ENCODE assay signal across 9 mouse cellular contexts in the genomic region with DNA sequence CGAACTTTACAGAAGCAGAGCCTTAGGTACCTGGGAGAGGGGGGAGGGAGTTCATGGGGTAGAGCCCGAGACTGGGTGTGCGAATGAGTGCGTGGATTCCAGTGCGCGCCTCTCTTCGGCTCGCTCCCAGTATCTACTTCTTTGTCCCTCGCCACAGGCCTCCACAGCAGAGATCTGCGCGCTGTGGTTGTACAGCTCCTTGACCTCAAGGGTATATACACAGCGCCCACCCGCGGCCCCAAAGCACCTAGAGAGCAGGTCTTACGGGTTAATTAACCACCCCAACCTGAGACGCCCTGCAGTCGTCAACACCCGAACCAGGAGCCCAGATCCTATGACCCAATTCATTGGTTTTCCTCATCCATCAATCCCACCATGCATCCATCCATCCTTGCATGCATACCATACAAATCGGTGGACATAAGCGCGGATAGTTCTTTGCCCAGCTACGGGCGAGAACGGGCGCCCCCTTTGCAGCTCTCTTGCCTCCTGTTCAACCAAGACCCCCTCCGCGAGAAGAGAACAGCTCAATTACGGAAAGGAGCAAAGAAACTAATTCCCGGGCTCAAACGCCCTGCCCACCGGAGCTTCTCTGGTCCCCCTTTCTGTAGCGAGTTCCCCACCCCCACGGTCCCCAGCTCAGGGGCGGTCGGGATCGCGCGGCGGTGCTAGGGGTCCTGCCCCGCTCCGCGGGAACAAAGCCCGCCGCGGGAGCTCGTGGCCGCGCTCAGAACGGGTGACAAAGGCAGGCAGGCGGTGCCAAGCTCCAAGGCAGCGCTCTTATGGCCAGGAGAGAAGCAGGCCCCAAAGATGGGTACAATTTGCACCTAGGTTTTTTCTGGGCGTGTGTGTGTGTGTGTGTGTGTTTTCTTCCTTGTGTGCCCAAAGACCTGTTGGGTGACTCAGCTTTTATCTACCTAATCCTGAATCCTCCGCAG. TPM values are rescaled to one million over a fixed set of nuclear protein-coding genes. Genes with fewer than 3 reads are reported as not detected.
DNase-seq lines count a peak whose midpoint lies in the region; ATAC-seq lines count a peak whose summit lies in the region.
"Had no signal": no experiment of that assay in that cellular context is flagged by ENCODE, and none has a peak within 500 bp of the region (broad histone marks: within the 10 kb centered on the region; RNA-seq: fewer than 3 reads in every experiment).

No protein-coding gene starts in this region.

- H3K27me3 ChIP-seq in heart, embryonic 11.5 days (ENCODE audit: control insufficient read depth, insufficient read depth, low read length) = peaks cover 85% of the 10 kb centered on the region
- no peaks in the 10 kb centered on the region for H3K27me3 ChIP-seq in forebrain, embryonic 15.5 days
- peaks cover 8% of the 10 kb centered on the region; the same call in 1 of the 2 replicates for H3K27me3 ChIP-seq in neural tube, embryonic 13.5 days
- H3K27me3 ChIP-seq: CH12.LX had no signal

- H3K4me2 ChIP-seq in heart, embryonic 11.5 days = peak overlapping the region; percentile 73
- peak overlapping the region; percentile 98 for H3K4me2 ChIP-seq in forebrain, embryonic 15.5 days (replicated peaks)
- peak overlapping the region; percentile 86 for H3K4me2 ChIP-seq in neural tube, embryonic 13.5 days

- ATAC-seq in heart, embryonic 11.5 days (replicated peaks; ENCODE audit: insufficient number of reproducible peaks, low FRiP score, low TSS enrichment) = no peak
- peak; percentile 60 for ATAC-seq in forebrain, embryonic 15.5 days (replicated peaks)
- ATAC-seq in neural tube, embryonic 13.5 days (ENCODE audit: low read depth) = peak; percentile 68
- ATAC-seq in megakaryocyte, adult 5-6 weeks (ENCODE audit: poor library complexity, severe bottlenecking) = no peak

- H3K36me3 ChIP-seq in heart, embryonic 11.5 days (ENCODE audit: control insufficient read depth, insufficient read depth, low read length) = no peaks in the 10 kb centered on the region
- H3K36me3 ChIP-seq in forebrain, embryonic 15.5 days = no peaks in the 10 kb centered on the region
- H3K36me3 ChIP-seq in neural tube, embryonic 13.5 days = no peaks in the 10 kb centered on the region

- intact Hi-C loops in heart, postnatal 25 days (cut with DNase I) = no loop called here
- intact Hi-C loops in gastrocnemius, postnatal 14 days (cut with DNase I; ENCODE audit: low total_unique reads) = loop anchor here (10.0 kb wide), 1 partner anchor 268 kb away; a partner anchor contains a TSS

- H3K4me3 ChIP-seq in heart, embryonic 11.5 days (ENCODE audit: low read depth, low read length) = peak overlapping the region; percentile 44
- peak overlapping the region; percentile 94 for H3K4me3 ChIP-seq in forebrain, embryonic 15.5 days
- peak overlapping the region; percentile 55 for H3K4me3 ChIP-seq in neural tube, embryonic 13.5 days

- peaks cover 8% of the 10 kb centered on the region; the same call in 1 of the 2 replicates for H3K4me1 ChIP-seq in heart, embryonic 11.5 days (ENCODE audit: control insufficient read depth, insufficient read depth, low read length)
- peaks cover 69% of the 10 kb centered on the region for H3K4me1 ChIP-seq in forebrain, embryonic 15.5 days
- H3K4me1 ChIP-seq in neural tube, embryonic 13.5 days (replicated peaks) = peaks cover 80% of the 10 kb centered on the region

- H3K27ac ChIP-seq in heart, embryonic 11.5 days (ENCODE audit: low read depth, low read length) = no peak overlapping the region
- peak overlapping the region; percentile 100 for H3K27ac ChIP-seq in forebrain, embryonic 15.5 days (replicated peaks)
- peak overlapping the region; percentile 98 for H3K27ac ChIP-seq in neural tube, embryonic 13.5 days (replicated peaks)

- no peak for DNase-seq in heart, postnatal 25 days (ENCODE audit: low spot score)
- DNase-seq in ZHBTc4 (ENCODE audit: low read depth, low spot score) = peak; percentile 58
- peak; percentile 55 to 77 for DNase-seq in kidney, postnatal 4 days
- DNase-seq in gastrocnemius, postnatal 14 days = no peak

- no peak overlapping the region for H3K9ac ChIP-seq in heart, embryonic 11.5 days (ENCODE audit: low read depth, low read length)
- peak overlapping the region; percentile 90 for H3K9ac ChIP-seq in forebrain, embryonic 15.5 days (replicated peaks)
- peak overlapping the region; percentile 88 for H3K9ac ChIP-seq in neural tube, embryonic 13.5 days

- under 1% methylated on average over 52 of the region's 53 CpGs for WGBS in heart, embryonic 11.5 days (ENCODE audit: insufficient replicate concordance)
- WGBS in forebrain, embryonic 15.5 days = under 1% methylated on average over 53 of the region's 53 CpGs
- under 1% methylated on average over 53 of the region's 53 CpGs for WGBS in neural tube, embryonic 13.5 days

- H3K9me3 ChIP-seq in heart, embryonic 11.5 days (replicated peaks; ENCODE audit: control insufficient read depth, low read length) = no peaks in the 10 kb centered on the region
- H3K9me3 ChIP-seq in forebrain, embryonic 15.5 days = no peaks in the 10 kb centered on the region
- no peaks in the 10 kb centered on the region for H3K9me3 ChIP-seq in neural tube, embryonic 13.5 days

RNA-seq across cellular contexts. Expression of a gene that starts 9.1 kb away (rescaled TPM):
- polyA plus RNA-seq in heart, embryonic 11.5 days (2014; fragmentation: Nextera tagmentation; extraction: Ambion mirVana) = 0.10 and 0.19 TPM in 2 replicates
- total RNA-seq in heart, postnatal 25 days (2021) = under 1 TPM in 1 of 2 experiments, not detected in 1; 0.03 TPM
- polyA plus RNA-seq in forebrain, embryonic 15.5 days (2015; fragmentation: Nextera tagmentation; extraction: Ambion mirVana) = 49.1 and 52.0 TPM in 2 replicates
- 10.5 and 12.2 TPM in 2 replicates for polyA plus RNA-seq in neural tube, embryonic 13.5 days (2015; fragmentation: Nextera tagmentation; extraction: Ambion mirVana)
- total RNA-seq in gastrocnemius, postnatal 14 days (2021) = not detected
- not detected in 2 replicates for total RNA-seq in megakaryocyte, adult 5-6 weeks (2015)
- not detected in 2 replicates for total RNA-seq in megakaryocyte, adult 5-6 weeks (2017)
- total RNA-seq: CH12.LX had no signal

Comparison
In these comparisons a context has a peak if more than half of its experiments do, and no peak if none do; other contexts are left out.
1. ATAC-seq: peak in forebrain, embryonic 15.5 days (single experiment) and neural tube, embryonic 13.5 days (single experiment); none in heart, embryonic 11.5 days (single experiment) and megakaryocyte, adult 5-6 weeks (single experiment).
2. H3K4me3 ChIP-seq: peak in every context shown above with its lines; median percentile 94 in forebrain, embryonic 15.5 days; 55 in neural tube, embryonic 13.5 days; 44 in heart, embryonic 11.5 days.
3. DNase-seq: peak in ZHBTc4 (single experiment) and kidney, postnatal 4 days (2 of 2); none in heart, postnatal 25 days (single experiment) and gastrocnemius, postnatal 14 days (single experiment).
4. Peak in every context shown above with its lines, with median percentiles within 50 percentile points of each other: H3K4me2 ChIP-seq.